Mouse (Mus musculus) gastrocnemius, postnatal 4 days (tissue): ENCODE measurements around the gene Sart3. TPM values are rescaled to one million over a fixed set of nuclear protein-coding genes. Genes with fewer than 3 reads are reported as not detected.

ENCODE experiments used
- DNase-seq, 2 experiments: peaks; one replicate each; pipeline ENCODE4 v3.0.0; 2021 to 2022; ENCODE audit warnings: low spot score in 2 of 2, mixed read lengths in 2 of 2
- total RNA-seq, 2 experiments: library from RNA; stranded (reverse); gene quantifications; 2 replicates each; pipeline ENCODE4 v1.2.3; 2021

Sart3 gene
- total RNA-seq, 2 experiments from 2014 or later: 18.9 to 21.9 TPM

DNA sequence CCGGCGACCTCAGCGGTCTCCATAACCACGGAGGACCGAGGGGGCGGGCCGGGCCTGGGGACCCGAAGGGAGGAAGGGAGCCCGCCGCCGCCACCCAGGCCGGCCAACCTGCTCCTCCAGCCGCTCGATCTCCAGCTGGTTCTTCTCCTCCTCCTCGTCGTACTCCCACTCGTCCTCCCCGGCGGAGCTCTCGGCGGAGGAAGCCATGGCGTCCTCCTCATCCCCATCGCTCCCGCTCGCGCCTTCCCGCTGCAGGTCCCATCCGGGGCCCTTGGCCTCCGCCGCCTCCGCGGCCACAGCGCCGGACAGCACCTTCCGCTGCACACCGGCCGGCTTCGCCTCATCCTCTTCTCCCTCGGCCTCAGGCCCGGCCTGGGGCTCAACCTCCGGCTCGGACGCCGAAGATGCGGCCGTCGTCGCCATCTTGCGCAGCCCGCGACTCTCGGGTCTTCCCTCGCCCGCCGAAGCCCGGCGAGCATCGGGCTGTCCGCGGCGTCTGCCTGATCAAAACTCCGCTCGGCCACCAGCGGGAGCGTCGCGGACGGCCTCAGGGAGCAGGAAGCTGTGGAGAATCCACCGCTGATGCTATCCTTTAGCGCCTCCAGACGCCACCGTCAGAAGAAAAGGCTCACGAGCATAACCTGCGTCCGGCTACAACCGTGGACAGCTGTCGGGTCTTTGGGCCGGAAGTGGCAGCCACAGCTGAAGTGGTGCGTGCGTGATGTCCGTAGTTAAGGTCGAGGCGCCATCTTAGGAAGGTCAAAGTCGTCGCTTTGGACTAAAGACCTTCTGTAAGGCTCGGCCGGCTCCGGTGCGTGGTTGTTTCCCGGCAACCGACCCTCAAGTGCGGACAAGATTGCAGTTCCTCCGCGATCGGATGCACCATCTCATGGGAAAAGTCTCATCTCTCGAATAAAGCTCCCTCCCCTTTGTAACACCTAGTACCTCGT lies 822 bp downstream of the Sart3 start:
- DNase-seq: peak; percentile 56 to 86

DNA sequence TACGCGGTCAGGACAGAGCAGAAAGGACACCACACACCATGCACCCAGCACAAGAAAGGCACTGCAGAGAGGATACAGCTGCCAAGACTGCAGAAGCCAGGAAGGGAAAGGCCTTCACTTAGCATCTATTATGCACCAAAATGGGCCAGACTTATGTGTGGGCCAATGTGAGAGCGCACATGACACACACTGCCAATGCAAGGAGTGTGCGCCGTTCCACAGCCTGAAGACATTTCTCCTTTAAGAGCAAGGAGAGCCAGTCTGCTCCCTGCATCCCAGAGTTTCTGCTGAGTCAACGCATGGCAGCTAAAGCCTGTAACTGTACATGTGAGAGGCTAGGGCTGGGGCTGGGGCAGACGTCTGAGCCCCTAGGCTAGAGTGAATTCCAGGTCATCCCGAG lies 3.5 kb downstream of the Sart3 start:
- DNase-seq: no peak

DNA sequence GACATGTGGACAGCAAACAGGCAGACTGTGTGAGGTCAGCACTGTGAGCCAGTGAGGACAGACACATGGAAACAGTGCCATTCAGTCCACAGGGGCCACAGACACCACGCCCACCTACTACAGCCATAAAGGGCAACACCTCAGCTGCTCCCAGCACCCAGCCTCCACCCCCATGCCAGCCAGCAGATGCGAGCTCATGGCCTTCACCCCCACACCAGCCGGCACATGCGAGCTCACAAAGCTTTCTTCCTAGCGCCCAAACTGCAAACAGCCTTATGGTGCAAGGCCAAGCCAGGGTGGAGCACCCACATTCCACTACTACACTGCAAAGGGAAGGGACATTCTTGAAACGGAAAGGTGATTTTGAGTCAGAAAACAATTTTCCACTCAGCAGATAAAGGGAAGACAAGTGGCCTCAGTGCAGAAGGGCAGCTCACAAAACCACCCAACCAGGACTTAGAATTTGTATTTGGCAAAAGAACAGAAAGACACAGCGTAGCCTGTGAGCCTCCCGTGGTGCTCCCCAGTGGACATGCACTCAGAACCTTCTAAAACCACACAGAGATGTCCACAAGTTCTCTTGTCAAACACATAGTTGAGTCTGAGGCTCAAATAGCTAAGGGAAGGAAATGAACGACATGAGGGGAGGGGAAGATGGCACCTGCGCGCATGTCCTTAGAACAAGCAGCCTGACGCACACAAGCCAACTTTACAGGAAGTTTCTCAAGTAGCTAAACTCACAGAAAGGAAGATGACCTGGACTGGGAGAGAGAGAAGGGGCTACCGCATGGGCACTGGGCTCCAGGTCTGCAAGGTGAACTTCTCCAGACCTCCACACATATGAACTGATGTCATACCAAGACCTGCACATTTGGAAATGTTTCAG lies 6.4 kb downstream of the Sart3 start:
- no peak for DNase-seq

DNA sequence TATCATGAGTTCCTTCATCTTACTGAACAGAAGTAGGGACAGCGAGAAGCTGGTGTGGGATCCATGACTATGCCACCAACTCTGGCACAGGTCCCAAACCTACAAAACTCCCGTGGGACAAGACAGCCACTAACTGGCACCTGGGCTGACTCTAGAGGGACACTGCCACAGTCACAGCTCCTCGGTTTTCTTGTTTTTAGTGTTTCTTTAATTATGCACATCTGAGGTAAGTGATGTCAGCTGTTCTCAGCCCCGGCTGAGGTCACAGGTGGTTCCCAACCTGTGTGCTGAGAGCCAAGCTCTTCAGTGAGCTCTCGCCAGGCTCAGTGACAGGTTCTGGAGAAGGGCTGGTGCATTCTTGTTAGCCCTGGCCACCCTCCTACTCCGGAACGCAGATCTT lies 7.9 kb downstream of the Sart3 start:
- no peak for DNase-seq

DNA sequence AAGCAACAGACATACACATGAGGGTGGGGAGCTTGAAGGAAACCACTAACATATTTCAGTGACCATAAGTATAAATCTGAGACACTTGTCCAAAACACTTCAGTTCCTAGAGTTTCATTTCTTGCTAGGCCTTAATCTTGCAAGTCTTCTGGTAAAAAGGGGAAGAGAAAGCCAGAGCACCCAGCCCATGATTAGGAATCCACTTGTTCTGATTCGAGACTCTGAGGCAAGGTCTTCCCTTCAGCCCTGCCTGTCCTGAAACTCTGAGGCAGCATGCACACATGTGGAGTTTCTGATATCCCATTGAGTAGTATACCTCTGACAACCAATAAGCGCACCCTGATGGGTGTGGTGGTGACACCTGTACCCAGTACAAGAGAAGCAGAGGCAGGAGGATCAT lies 10.7 kb downstream of the Sart3 start:
- no peak for DNase-seq

DNA sequence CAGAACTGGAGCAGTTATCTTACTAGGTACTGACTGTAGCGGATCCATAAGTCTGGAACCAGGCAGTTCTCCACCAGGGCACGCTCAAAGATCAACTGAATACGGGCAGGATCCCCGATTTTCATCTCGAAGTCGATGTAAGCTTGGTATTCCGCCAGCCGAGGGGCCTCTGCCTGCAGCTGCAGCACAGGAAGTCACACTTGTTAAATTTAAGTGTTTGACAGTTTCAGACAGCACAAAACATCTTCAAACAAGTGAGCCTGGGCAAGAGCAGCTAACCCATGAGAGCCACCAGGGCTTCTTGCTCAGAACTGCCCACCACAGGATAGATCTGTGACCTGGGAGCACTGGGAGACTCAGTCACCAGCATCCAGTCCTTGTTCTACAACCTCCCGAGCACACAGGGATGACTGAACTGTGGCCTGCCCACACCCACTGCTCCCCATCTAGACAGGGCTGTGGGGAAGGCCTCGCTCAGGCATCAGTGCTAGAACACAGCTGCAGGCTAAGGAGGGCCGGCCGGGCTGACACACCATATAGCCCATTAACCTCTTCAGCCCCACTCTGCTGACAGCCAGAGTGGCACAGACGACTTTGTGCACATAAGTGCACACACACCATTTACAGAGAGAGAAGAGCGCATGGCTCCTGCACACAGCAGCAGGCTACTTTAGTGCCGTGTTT lies 16.8 kb downstream of the Sart3 start:
- DNase-seq: no peak

DNA sequence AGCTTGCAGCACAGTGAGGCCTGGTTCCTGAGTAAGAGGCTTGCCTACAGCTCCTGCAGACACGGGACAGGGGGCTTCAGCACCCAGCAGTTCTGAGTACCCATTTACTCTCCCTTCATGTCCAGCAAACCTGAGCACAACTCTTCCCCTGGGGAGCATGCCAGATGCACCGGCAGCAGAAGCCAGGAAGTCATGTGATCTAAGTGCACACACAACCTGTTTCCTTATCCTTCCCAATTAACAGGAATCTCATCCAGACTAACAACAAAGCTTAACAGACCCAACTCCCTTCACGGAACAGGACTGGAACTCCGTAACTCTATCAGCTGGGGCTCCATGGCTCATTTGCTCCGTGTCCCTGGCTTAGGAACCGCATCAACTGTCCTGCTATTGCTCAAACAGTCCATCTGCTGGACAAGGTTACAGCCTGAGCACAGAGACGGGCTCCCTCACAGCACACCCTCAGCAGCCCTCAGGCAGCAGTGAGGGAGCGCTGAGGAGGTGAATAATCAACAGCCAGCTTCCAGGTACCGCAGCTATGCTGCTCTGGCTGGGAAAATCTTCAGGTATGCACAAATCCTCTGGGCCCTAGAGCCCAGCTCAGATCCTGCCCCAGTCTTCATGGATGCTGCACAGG lies 20.7 kb downstream of the Sart3 start:
- DNase-seq: no peak

DNA sequence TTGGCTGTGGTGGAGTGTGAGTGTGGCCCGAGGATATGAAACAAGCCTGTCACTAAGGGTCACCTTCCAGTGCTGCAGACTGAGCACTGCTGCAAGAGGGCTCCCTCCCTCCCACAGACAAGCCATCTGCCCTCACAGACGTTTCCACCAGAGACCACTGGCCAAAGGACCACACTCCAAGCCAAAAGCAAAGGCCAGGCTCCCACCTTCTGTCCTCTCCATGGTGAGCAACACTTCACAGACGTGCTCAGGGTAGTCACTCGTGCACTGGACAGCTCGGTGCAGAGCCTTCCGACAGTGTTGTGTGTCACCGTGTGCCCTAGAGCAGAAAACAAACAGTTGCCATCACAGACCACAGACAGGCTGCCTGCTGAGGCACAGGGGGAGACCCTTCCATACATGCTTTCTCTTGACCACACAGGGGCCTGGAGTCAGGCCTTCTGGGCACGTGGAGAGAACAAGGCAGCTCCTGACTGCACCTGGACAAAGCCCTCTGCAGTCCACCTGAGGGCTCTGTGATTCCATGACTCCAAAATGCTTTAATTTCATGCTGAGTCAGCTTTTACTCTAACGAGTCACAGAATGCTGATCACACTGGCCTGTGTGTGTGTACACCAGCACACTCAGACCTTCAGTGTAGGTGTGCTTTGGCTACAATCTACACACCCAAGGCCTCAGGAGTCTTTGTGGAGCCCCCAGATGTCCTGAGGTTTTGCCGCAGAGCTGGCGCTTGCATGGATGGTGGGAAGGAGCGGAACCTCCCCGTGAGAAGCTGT lies 23.6 kb downstream of the Sart3 start:
- no peak for DNase-seq

DNA sequence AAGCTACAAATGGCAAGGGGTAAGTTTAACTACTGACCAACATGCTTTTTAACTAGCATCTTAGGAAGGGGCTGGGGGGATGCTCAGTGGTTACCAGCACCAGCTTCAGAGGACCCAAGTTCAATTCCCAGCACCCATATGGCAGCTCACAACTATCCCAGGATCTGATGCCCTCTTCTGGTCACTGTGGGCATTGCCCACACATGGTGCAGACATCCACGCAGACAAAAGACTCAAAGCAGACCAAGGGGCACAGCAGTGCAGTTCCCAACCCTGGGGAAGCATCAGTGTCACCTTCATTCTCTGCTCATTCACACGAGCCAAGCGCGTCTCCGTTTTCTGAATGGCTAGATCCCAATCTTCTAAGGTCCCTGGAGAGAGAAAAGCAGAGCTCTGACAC lies 24.7 kb downstream of the Sart3 start:
- DNase-seq: no peak

DNA sequence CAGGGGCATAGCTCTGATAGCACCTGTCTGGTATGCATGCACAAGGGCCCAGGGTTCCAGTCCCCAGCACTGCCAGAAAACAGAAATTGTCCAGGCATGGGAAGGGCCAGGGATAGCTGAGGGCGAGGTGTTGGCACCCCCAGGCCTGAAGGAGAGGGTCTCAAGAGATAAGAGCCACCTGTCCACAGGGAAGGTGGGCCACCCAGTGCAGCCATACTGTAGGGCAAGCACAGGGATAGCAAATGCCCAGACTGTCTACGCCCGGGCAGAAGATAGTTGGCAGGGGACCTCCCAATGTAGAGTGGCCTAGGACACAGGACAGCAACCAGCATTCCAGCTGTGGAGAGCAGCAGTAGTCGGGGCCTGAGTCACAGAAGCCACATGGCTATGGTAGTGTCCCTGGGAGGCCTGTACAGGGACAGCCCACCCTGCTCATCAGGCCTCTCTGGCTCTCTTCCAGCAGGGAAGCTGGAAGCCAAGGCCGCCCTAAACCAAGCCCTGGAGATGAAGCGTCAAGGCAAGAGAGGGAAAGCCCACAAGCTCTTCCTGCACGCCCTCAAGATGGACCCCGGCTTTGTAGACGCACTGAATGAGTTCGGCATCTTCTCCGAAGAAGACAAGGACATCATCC lies 34.6 kb downstream of the Sart3 start:
- no peak for DNase-seq

DNA sequence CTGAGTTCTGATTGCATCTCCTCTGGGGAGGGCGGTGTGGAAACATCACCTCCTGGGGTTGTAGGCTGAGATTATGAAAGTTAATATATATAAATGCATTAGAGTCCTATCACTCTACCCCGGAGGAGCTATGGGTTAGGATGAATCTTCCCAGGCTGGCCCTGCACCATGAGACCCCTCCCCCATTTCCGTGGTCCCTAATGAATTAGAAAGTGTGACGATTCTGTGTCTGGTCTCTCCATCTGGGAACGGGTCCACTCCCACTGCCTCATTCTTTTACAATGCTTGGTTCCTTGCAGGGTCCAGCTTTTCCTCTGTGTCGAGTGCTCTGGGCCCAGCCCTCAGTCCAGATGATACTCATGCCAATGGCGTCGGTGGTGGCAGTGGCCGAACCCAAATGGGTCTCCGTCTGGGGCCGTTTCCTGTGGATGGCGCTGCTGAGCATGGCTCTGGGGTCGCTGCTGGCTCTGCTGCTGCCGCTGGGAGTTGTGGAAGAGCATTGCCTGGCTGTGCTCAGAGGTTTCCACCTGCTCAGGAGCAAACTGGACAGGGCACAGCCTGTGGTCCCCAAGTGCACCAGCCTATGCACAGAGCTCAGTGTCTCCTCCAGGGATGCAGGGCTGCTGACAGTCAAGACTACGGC lies 35.7 kb downstream of the Sart3 start:
- no peak for DNase-seq

DNA sequence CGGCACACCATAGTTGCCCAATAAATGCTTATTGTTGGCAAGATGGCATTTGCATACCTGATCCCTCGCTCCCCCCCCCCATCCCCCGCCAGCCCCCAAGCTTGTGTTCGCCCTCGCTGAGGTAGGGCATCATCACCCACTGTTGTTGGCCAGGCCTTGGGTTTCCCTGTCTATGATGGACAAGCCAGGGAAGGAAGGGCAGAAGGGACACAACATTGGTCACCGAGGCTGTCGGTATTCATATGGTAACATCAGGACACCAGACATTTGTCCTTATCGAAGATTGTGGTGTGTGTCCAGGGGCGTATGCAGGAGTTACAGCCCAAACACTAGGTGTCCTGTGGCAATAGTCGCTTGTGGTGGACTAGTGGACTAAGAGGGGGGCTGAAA lies 36.2 kb downstream of the Sart3 start:
- DNase-seq: no peak

DNA sequence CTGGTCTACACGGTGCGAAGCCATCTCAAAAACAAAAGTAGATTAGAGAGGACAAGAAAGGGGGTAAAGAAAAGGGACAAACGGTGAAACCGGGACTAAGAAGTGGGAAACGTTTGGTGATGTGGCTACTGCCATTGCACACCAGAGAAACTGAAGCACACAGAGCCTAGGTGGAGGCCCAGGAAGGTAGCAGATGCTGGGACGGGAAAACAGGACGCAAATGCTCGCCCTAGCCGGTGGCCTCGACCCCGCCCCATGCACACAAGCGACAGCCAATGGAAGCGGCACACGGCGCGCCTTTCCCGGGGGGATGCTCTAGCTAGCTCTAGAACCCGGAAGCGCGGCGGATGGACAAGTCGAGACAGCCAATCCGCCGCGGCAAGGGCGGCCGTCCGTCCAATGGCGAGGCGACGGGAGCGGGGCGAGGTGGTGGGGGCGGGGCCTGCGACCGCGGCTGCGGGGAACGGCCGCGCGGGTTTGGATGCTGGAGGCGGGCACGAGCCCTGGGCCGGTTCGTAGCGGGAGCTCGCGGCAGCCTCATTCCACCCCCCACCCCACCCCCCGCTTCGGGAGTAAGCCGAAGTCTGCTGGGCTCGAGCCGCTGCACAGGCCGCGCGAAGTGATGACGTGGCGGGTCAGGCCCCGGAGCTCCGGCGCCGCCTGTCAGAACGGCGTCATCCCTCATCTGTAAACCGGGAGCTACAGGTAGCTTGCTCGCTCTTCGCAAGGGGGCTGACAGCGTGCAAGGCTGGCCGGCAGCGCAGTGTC lies 36.8 kb downstream of the Sart3 start, which contains the start of gene Ficd:
Ficd (plus strand) TSS at position 459 of the 768 bp plus-strand sequence.
- peak; percentile 88 to 94 for DNase-seq

DNA sequence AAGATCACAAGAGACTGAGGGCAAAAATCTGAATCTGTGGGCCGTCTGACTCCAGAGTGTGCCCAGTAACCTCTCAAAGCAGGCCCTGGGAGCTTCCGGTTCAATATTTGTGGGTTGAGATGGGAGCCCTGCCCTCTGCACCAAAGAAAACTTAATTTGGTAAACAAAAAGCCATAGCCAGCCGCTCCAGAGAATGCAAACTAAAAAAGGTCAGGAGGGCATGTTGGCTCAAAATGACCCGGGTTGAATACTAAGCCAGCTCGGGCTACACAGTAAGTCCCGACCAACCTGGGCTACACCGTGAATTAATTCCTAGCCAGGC lies 37.3 kb downstream of the Sart3 start:
- DNase-seq: no peak

DNA sequence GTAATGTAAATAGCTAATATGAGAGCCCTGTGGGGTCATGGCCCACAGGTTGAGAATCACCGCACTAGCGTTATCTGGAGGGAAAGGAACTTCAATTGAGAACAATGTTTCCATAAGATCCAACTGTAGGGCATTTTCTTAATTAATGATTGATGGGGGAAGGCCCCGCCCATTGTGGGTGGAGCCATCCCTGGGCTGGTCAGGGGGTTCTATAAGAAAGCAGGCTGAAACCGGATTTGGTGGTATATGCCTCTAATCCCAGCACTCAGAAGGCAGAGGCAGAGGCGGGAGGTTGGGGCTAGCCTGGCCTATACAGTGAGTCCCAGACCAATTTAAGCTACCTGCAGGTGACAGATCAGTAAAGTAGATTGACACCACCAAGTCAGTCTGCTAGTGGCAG lies 37.9 kb downstream of the Sart3 start:
- no peak for DNase-seq

DNA sequence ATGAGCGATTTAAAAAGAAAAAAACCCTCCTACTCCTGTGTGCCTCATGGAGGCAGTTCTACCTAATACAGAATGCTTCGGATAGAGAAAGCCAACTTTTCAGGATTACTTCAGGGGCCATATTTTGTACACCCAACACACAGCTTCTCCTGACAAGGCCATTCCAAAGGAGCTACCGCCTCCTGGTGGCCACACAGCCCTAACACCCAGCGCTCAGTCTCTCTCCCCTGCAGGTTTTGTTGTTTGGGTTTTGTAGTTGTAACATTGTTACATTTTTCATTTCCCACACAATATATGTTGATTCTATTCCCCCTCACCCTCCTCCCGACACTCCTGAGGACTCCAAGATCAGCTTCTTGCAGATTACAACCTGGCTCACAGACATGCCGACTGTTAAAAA lies 40.1 kb downstream of the Sart3 start:
- peak in 1 of 2 experiments; percentile 50 for DNase-seq

DNA sequence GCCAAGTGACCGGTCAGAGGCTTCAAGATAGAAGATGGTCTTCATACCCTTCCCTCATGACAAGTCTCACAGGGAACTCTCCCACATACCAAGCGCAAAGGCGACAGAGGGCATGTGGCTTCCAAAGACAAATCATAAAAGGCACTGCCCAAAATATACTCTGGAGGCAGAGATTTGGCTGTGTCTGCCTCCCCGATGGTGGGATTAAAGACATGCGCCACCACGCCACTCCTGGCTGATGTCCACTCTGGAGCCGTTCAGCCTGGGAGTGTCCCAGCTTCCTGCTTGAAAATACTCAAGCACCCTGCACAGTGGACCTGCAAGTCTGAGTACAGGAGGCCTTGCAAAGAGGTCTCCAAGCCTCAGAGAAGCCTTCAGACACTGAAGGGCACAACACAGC lies 41.1 kb downstream of the Sart3 start:
- DNase-seq: no peak

DNA sequence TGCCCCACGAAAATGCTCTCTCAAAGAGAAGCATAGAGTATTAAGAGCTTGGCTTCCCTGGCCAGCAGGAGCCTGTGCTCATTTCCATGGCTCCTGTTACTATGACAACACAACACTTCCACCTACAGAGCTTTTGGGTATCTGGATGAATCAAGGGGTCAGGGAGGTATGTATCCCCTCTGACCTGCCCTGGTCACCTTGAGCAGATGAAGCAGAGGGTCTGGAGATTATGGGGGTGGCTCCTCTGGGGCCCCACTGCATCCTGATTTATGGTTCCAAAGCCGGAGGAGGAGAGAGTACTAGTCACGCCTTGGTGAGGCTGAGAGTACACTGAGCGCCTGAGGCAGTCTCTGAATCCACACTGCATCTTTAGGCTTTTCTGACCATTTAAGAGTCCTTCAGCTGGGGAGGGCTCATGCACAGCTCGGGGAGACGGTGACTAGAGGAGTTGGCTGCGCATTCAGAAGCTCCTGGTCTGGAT lies 41.6 kb downstream of the Sart3 start:
- no peak for DNase-seq
